Mouse (Mus musculus) liver, adult 2 months (tissue): ENCODE measurements around the gene Agmo.

ENCODE experiments used
- CTCF ChIP-seq: fragments of 200-500 bp; IDR thresholded peaks from 2 replicates; pipeline ENCODE4 v1.5.1; 2011; ENCODE audit warnings: low read depth, low read length, control low read depth
- POLR2A ChIP-seq: fragments of 200-500 bp; IDR thresholded peaks from 2 replicates; pipeline ENCODE4 v1.6.1; 2011; ENCODE audit warnings: low read length, control low read depth; ENCODE audit not compliant: insufficient read depth; ENCODE audit errors: extremely low read depth

- TF ChIP-seq POLR2A (no peak), CTCF (no peak)
These were observed 69.3 kb downstream of the Agmo start for GRCm38 (mm10) chr12:37310786-37311185.
